Mouse (Mus musculus) liver, embryonic 11.5 days (tissue): ENCODE measurements around the gene Saa2. TPM values are rescaled to one million over a fixed set of nuclear protein-coding genes. Genes with fewer than 3 reads are reported as not detected.

Experiments used
- ATAC-seq: fragments of 200-750 bp; cut with Nextera tagmentation; replicated peaks from 2 replicates; pipeline ENCODE4 v1.8.0; 2017; ENCODE audit warnings: moderate number of reproducible peaks, mild to moderate bottlenecking, moderate TSS enrichment, moderate library complexity; ENCODE audit not compliant: low FRiP score
- DNase-seq: peaks from one replicate; pipeline ENCODE4 v3.0.0-alpha.2; 2017; ENCODE audit warnings: low spot score
- H3K27ac ChIP-seq: fragments of 300-500 bp; sonication (generic); 2 replicates; pipeline ENCODE4 v1.5.1; 2014; ENCODE audit warnings: mild to moderate bottlenecking, low read depth, low read length, control low read depth
- H3K27me3 ChIP-seq: fragments of 300-500 bp; sonication (generic); replicated peaks from 2 replicates; pipeline ENCODE4 v1.6.1; 2014; ENCODE audit warnings: low read length, mixed read lengths; ENCODE audit not compliant: control insufficient read depth, insufficient read depth
- H3K36me3 ChIP-seq: fragments of 300-500 bp; sonication (generic); 2 replicates; pipeline ENCODE4 v1.6.1; 2014; ENCODE audit warnings: mild to moderate bottlenecking, low read length, moderate library complexity, mixed read lengths; ENCODE audit not compliant: control insufficient read depth, insufficient read depth
- H3K4me1 ChIP-seq: fragments of 300-500 bp; sonication (generic); replicated peaks from 2 replicates; pipeline ENCODE4 v1.6.1; 2014; ENCODE audit warnings: low read length, mixed read lengths; ENCODE audit not compliant: control insufficient read depth, insufficient read depth
- H3K4me2 ChIP-seq: fragments of 300-500 bp; sonication (generic); 2 replicates; pipeline ENCODE4 v1.6.1; 2014; ENCODE audit warnings: mild to moderate bottlenecking, control low read depth, moderate library complexity
- H3K4me3 ChIP-seq: fragments of 300-500 bp; sonication (generic); 2 replicates; pipeline ENCODE4 v1.5.1; 2014; ENCODE audit warnings: low read depth, low read length, control low read depth
- H3K9ac ChIP-seq: fragments of 300-500 bp; sonication (generic); 2 replicates; pipeline ENCODE4 v1.6.1; 2014; ENCODE audit warnings: low read depth, low read length, control low read depth
- H3K9me3 ChIP-seq: fragments of 300-500 bp; sonication (generic); 2 replicates; pipeline ENCODE4 v1.6.1; 2016; ENCODE audit warnings: low read length, inconsistent platforms, mixed read lengths; ENCODE audit not compliant: control insufficient read depth
- WGBS: fragments of 180-500 bp; shearing (Covaris S2); extraction: QIAGEN DNeasy Blood & Tissue Kit; methylation state at CpG from one replicate; pipeline ENCODE4 v1.1.7; 2014; 5-methylcytosine and 5-hydroxymethylcytosine counted together
- polyA plus RNA-seq: library from polyadenylated mRNA; unstranded; fragments of >200 nt; fragmentation: Nextera tagmentation; extraction: Ambion mirVana; gene quantifications from 2 replicates; pipeline ENCODE4 v1.2.1, GENCODE M21; 2014

Saa2 gene
- polyA plus RNA-seq, 1 experiment from 2014 or later = not detected

GRCm38 (mm10) chr7:46745816-46746215 is 5.8 kb upstream of the Saa2 start:
- Histone ChIP-seq H3K27me3 (no peaks in the 10 kb centered on the region), H3K9me3 (no peaks in the 10 kb centered on the region), H3K36me3 (no peaks in the 10 kb centered on the region), H3K4me1 (no peaks in the 10 kb centered on the region), H3K9ac (no peak overlapping the region), H3K4me2 (no peak overlapping the region), H3K27ac (no peak overlapping the region), H3K4me3 (no peak overlapping the region)
- DNase-seq (no peak), ATAC-seq (no peak)
- WGBS = 74% methylated on average over 3 of the region's 3 CpGs

GRCm38 (mm10) chr7:46746381-46746780 is 5.2 kb upstream of the Saa2 start:
- no peak for ATAC-seq
- no peak for DNase-seq
- 84% methylated on average over 7 of the region's 7 CpGs for WGBS
- Histone ChIP-seq H3K27me3 (no peaks in the 10 kb centered on the region), H3K9ac (no peak overlapping the region), H3K4me2 (no peak overlapping the region), H3K4me3 (no peak overlapping the region), H3K9me3 (no peaks in the 10 kb centered on the region), H3K27ac (no peak overlapping the region), H3K4me1 (no peaks in the 10 kb centered on the region), H3K36me3 (no peaks in the 10 kb centered on the region)

GRCm38 (mm10) chr7:46748459-46748858 is 3.1 kb upstream of the Saa2 start:
- Histone ChIP-seq H3K4me1 (no peaks in the 10 kb centered on the region), H3K4me3 (no peak overlapping the region)

GRCm38 (mm10) chr7:46761049-46761795 is 9.6 kb downstream of the Saa2 start:
- no peak overlapping the region for H3K4me2 ChIP-seq
- no peak overlapping the region for H3K27ac ChIP-seq

More at GRCm38 (mm10) chr7:46748459-46748858, 3.1 kb upstream of the Saa2 start:
- DNase-seq = no peak
- Histone ChIP-seq H3K9ac (no peak overlapping the region), H3K27me3 (no peaks in the 10 kb centered on the region), H3K27ac (no peak overlapping the region), H3K9me3 (no peaks in the 10 kb centered on the region), H3K36me3 (no peaks in the 10 kb centered on the region), H3K4me2 (no peak overlapping the region)
- no peak for ATAC-seq
- 70% methylated on average over 3 of the region's 3 CpGs for WGBS

GRCm38 (mm10) chr7:46762601-46763000 is 11.0 kb downstream of the Saa2 start:
- H3K4me2 ChIP-seq = no peak overlapping the region
- peaks cover 21% of the 10 kb centered on the region for H3K36me3 ChIP-seq
- H3K4me1 ChIP-seq = no peaks in the 10 kb centered on the region
- H3K27me3 ChIP-seq = no peaks in the 10 kb centered on the region
- no peak overlapping the region for H3K4me3 ChIP-seq
- no peak for DNase-seq
- H3K27ac ChIP-seq = no peak overlapping the region
- no peak for ATAC-seq
- WGBS = 90% methylated on average over 5 of the region's 5 CpGs
- no peak overlapping the region for H3K9ac ChIP-seq
- no peaks in the 10 kb centered on the region for H3K9me3 ChIP-seq

More at GRCm38 (mm10) chr7:46761049-46761795, 9.6 kb downstream of the Saa2 start:
- no peaks in the 10 kb centered on the region for H3K27me3 ChIP-seq
- H3K9ac ChIP-seq = no peak overlapping the region
- no peaks in the 10 kb centered on the region for H3K9me3 ChIP-seq
- ATAC-seq = no peak
- DNase-seq = no peak
- H3K4me3 ChIP-seq = no peak overlapping the region
- H3K36me3 ChIP-seq = peaks cover 17% of the 10 kb centered on the region
- 71% methylated on average over 11 of the region's 11 CpGs for WGBS
- H3K4me1 ChIP-seq = no peaks in the 10 kb centered on the region

- DNase-seq = no peak
- 94% methylated on average over 8 of the region's 8 CpGs for WGBS
- ATAC-seq = no peak
These were observed 13.1 kb downstream of the Saa2 start for GRCm38 (mm10) chr7:46764672-46765071.

GRCm38 (mm10) chr7:46767371-46767770 is 15.8 kb downstream of the Saa2 start:
- H3K27me3 ChIP-seq = no peaks in the 10 kb centered on the region
- H3K9me3 ChIP-seq = no peaks in the 10 kb centered on the region
- no peak for DNase-seq
- ATAC-seq = no peak
- no peak overlapping the region for H3K4me3 ChIP-seq
- H3K4me2 ChIP-seq = no peak overlapping the region
- H3K4me1 ChIP-seq = no peaks in the 10 kb centered on the region
- no peak overlapping the region for H3K9ac ChIP-seq
- H3K36me3 ChIP-seq = peaks cover 37% of the 10 kb centered on the region
- H3K27ac ChIP-seq = no peak overlapping the region

More at GRCm38 (mm10) chr7:46764672-46765071, 13.1 kb downstream of the Saa2 start:
- Histone ChIP-seq H3K36me3 (peaks cover 35% of the 10 kb centered on the region), H3K4me3 (no peak overlapping the region), H3K4me2 (no peak overlapping the region), H3K9ac (no peak overlapping the region), H3K27ac (no peak overlapping the region), H3K27me3 (no peaks in the 10 kb centered on the region), H3K4me1 (no peaks in the 10 kb centered on the region), H3K9me3 (no peaks in the 10 kb centered on the region)

GRCm38 (mm10) chr7:46768451-46768850 is 16.9 kb downstream of the Saa2 start:
- 92% methylated on average over 7 of the region's 7 CpGs for WGBS
- Histone ChIP-seq H3K9ac (no peak overlapping the region), H3K4me3 (no peak overlapping the region), H3K4me2 (no peak overlapping the region), H3K27me3 (no peaks in the 10 kb centered on the region), H3K4me1 (no peaks in the 10 kb centered on the region), H3K27ac (no peak overlapping the region), H3K9me3 (no peaks in the 10 kb centered on the region), H3K36me3 (peaks cover 31% of the 10 kb centered on the region)
- DNase-seq = no peak
- no peak for ATAC-seq

- H3K4me2 ChIP-seq = no peak overlapping the region
- no peak overlapping the region for H3K4me3 ChIP-seq
- H3K9me3 ChIP-seq = no peaks in the 10 kb centered on the region
- H3K27me3 ChIP-seq = no peaks in the 10 kb centered on the region
- no peaks in the 10 kb centered on the region for H3K4me1 ChIP-seq
- ATAC-seq (peak; percentile 41; the same call in 1 of the 2 replicates), DNase-seq (peak; percentile 59)
- no peak overlapping the region for H3K9ac ChIP-seq
- 57% methylated on average over 4 of the region's 4 CpGs for WGBS
- peaks cover 30% of the 10 kb centered on the region for H3K36me3 ChIP-seq
- H3K27ac ChIP-seq = no peak overlapping the region
These were observed 19.1 kb downstream of the Saa2 start for GRCm38 (mm10) chr7:46770706-46771105.
